Mouse (Mus musculus) neural tube, embryonic 15.5 days (tissue): Measurements from ENCODE around the gene Lrfn1. TPM values are rescaled to one million over a fixed set of nuclear protein-coding genes. Genes with fewer than 3 reads are reported as not detected.
A peak's percentile ranks its signal among the peaks of the same experiment; 100 is the strongest.

ENCODE experiments used
- ATAC-seq: fragments of 200-750 bp; cut with Nextera tagmentation; 2 replicates; pipeline ENCODE4 v1.8.0; 2017; ENCODE audit warnings: mild to moderate bottlenecking, moderate TSS enrichment, moderate library complexity; ENCODE audit not compliant: low FRiP score
- H3K27ac ChIP-seq: fragments of 300-500 bp; sonication (generic); replicated peaks from 2 replicates; pipeline ENCODE4 v1.5.1; 2015; ENCODE audit warnings: mild to moderate bottlenecking, inconsistent platforms
- H3K27me3 ChIP-seq: fragments of 300-500 bp; sonication (generic); replicated peaks from 2 replicates; pipeline ENCODE4 v1.6.1; 2015; ENCODE audit warnings: inconsistent platforms
- H3K36me3 ChIP-seq: fragments of 300-500 bp; sonication (generic); 2 replicates; pipeline ENCODE4 v1.6.1; 2015; ENCODE audit warnings: inconsistent platforms
- H3K4me1 ChIP-seq: fragments of 300-500 bp; sonication (generic); 2 replicates; pipeline ENCODE4 v1.6.1; 2015; ENCODE audit warnings: inconsistent platforms
- H3K4me2 ChIP-seq: fragments of 300-500 bp; sonication (generic); 2 replicates; pipeline ENCODE4 v1.6.1; 2015; ENCODE audit warnings: inconsistent platforms, mild to moderate bottlenecking, moderate library complexity
- H3K4me3 ChIP-seq: fragments of 300-500 bp; sonication (generic); replicated peaks from 2 replicates; pipeline ENCODE4 v1.5.1; 2015; ENCODE audit warnings: mild to moderate bottlenecking, inconsistent platforms
- H3K9ac ChIP-seq: fragments of 300-500 bp; sonication (generic); replicated peaks from 2 replicates; pipeline ENCODE4 v1.6.1; 2015; ENCODE audit warnings: mild to moderate bottlenecking, inconsistent platforms
- H3K9me3 ChIP-seq: fragments of 300-500 bp; sonication (generic); replicated peaks from 2 replicates; pipeline ENCODE4 v1.6.1; 2016; ENCODE audit warnings: inconsistent platforms
- WGBS: fragments of 180-500 bp; shearing (Covaris S2); methylation state at CpG from one replicate; pipeline ENCODE4 v1.1.7; 2015; ENCODE audit warnings: mixed read lengths; 5-methylcytosine and 5-hydroxymethylcytosine counted together
- polyA plus RNA-seq: library from polyadenylated mRNA; unstranded; fragments of >200 nt; fragmentation: Nextera tagmentation; extraction: Ambion mirVana; gene quantifications from 2 replicates; pipeline ENCODE4 v1.2.1, GENCODE M21; 2015

Lrfn1 gene
- polyA plus RNA-seq, 1 experiment from 2014 or later = 18.7 TPM

DNA sequence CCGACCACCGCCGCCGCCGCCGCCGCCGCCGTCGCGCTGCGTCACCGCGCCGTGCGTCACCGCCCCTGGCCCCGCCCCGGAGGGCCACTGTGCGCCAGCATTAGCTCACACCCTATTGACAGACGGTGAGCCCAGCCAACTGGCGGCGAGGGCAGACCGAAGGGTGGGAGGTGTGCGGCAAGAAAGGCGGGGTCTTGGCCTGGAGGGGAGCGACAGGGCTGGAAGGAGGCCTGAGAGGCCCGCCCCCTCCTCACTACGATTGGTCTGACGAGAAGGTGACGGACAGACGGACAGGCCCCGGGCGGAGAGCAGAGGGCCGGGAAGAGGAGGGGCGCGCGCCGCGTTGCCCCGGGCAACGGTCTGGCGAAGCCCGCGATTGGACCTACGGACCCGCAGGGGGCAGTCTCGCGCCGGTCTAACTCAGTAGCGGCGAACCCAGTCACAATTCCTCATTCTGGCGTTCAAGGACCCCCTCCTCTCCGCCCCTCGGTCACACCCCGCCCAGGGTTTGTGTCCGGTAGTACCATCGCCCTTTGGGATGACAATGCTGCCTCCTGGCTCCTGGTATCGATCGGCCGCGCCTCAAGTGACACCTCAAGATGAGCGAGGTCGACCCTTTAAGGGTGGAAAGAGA, 15.4 kb upstream of the Lrfn1 start:
- no peaks in the 10 kb centered on the region for H3K9me3 ChIP-seq
- WGBS = under 1% methylated on average over 55 of the region's 64 CpGs
- peak overlapping the region; percentile 56 for H3K4me3 ChIP-seq
- H3K4me2 ChIP-seq = peak overlapping the region; percentile 84
- H3K27ac ChIP-seq = peak overlapping the region; percentile 87
- H3K9ac ChIP-seq = peak overlapping the region; percentile 71
- ATAC-seq = peak; percentile 98
- H3K36me3 ChIP-seq = peaks cover 7% of the 10 kb centered on the region; the same call in 1 of the 2 replicates
- no peaks in the 10 kb centered on the region for H3K27me3 ChIP-seq
- H3K4me1 ChIP-seq = peaks cover 48% of the 10 kb centered on the region

GRCm38 (mm10) chr7:28436932-28437570, 14.7 kb upstream of the Lrfn1 start, which contains the start of gene Gmfg:
Gene Gmfg (plus strand): TSS chr7:28437447.
- Histone ChIP-seq H3K27me3 (no peaks in the 10 kb centered on the region), H3K4me3 (peak within 1 kb of the TSS; percentile 56), H3K4me1 (peaks cover 42% of the 10 kb centered on the region), H3K36me3 (peaks cover 5% of the 10 kb centered on the region; the same call in 1 of the 2 replicates), H3K9me3 (no peaks in the 10 kb centered on the region), H3K27ac (peak within 1 kb of the TSS; percentile 87), H3K9ac (peak within 1 kb of the TSS; percentile 63), H3K4me2 (peak within 1 kb of the TSS; percentile 69)
- 1% methylated on average over 16 of the region's 16 CpGs for WGBS
- ATAC-seq = peak; percentile 63

DNA sequence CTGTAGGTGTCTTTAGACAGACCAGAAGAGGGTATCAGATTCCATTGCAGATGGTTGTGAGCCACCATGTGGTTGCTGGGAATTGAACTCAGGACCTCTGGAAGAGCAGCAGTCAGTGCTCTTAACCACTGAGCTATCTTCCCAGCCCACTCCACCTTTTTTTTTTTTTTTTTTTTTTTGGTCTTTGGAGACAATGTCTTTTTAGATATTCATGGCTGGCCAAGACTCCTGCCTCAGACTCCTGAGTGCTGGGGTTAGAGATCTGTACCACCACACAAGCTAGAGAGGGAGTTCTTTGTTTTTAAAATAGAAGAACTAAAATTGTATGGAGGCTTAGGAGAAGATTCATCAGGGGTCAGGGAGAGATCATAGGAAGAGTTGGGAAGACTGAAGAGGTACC, 13.8 kb upstream of the Lrfn1 start:
- H3K27me3 ChIP-seq = no peaks in the 10 kb centered on the region

GRCm38 (mm10) chr7:28438771-28439170, 13.0 kb upstream of the Lrfn1 start:
- Histone ChIP-seq H3K27me3 (no peaks in the 10 kb centered on the region), H3K9me3 (no peaks in the 10 kb centered on the region), H3K4me1 (peaks cover 25% of the 10 kb centered on the region), H3K36me3 (no peaks in the 10 kb centered on the region), H3K27ac (no peak overlapping the region), H3K4me3 (no peak overlapping the region), H3K4me2 (no peak overlapping the region), H3K9ac (no peak overlapping the region)
- ATAC-seq = no peak
- WGBS = 98% methylated on average over 2 of the region's 2 CpGs

More for the DNA sequence above, 13.8 kb upstream of the Lrfn1 start:
- Histone ChIP-seq H3K4me3 (no peak overlapping the region), H3K27ac (no peak overlapping the region), H3K4me1 (peaks cover 33% of the 10 kb centered on the region), H3K4me2 (no peak overlapping the region), H3K36me3 (no peaks in the 10 kb centered on the region), H3K9ac (no peak overlapping the region), H3K9me3 (no peaks in the 10 kb centered on the region)
- ATAC-seq = no peak

- Histone ChIP-seq H3K9me3 (no peaks in the 10 kb centered on the region), H3K27me3 (0 out of 2 replicates have a peak, but pooled peaks cover 5% of the 10 kb centered on the region), H3K4me1 (peaks cover 6% of the 10 kb centered on the region), H3K36me3 (no peaks in the 10 kb centered on the region), H3K27ac (no peak overlapping the region), H3K4me3 (no peak overlapping the region), H3K4me2 (no peak overlapping the region), H3K9ac (no peak overlapping the region)
- 54% methylated on average over 2 of the region's 2 CpGs for WGBS
- ATAC-seq = no peak
These were observed 11.0 kb upstream of the Lrfn1 start for GRCm38 (mm10) chr7:28440739-28441138.

- 0 out of 2 replicates have a peak, but pooled peaks cover 7% of the 10 kb centered on the region for H3K27me3 ChIP-seq
- peaks cover 10% of the 10 kb centered on the region for H3K4me1 ChIP-seq
- H3K4me3 ChIP-seq = no peak overlapping the region
- no peaks in the 10 kb centered on the region for H3K36me3 ChIP-seq
- H3K9me3 ChIP-seq = no peaks in the 10 kb centered on the region
- 93% methylated on average over 13 of the region's 14 CpGs for WGBS
- H3K9ac ChIP-seq = no peak overlapping the region
- no peak overlapping the region for H3K4me2 ChIP-seq
- no peak for ATAC-seq
- no peak overlapping the region for H3K27ac ChIP-seq
These were observed 9.8 kb upstream of the Lrfn1 start for GRCm38 (mm10) chr7:28441776-28442485.

GRCm38 (mm10) chr7:28442688-28443087, 9.1 kb upstream of the Lrfn1 start:
- Histone ChIP-seq H3K4me3 (no peak overlapping the region), H3K9me3 (no peaks in the 10 kb centered on the region), H3K9ac (no peak overlapping the region), H3K27me3 (0 out of 2 replicates have a peak, but pooled peaks cover 7% of the 10 kb centered on the region), H3K4me1 (peaks cover 8% of the 10 kb centered on the region), H3K36me3 (no peaks in the 10 kb centered on the region), H3K4me2 (no peak overlapping the region), H3K27ac (no peak overlapping the region)
- no peak for ATAC-seq
- 45% methylated on average over 4 of the region's 4 CpGs for WGBS

DNA sequence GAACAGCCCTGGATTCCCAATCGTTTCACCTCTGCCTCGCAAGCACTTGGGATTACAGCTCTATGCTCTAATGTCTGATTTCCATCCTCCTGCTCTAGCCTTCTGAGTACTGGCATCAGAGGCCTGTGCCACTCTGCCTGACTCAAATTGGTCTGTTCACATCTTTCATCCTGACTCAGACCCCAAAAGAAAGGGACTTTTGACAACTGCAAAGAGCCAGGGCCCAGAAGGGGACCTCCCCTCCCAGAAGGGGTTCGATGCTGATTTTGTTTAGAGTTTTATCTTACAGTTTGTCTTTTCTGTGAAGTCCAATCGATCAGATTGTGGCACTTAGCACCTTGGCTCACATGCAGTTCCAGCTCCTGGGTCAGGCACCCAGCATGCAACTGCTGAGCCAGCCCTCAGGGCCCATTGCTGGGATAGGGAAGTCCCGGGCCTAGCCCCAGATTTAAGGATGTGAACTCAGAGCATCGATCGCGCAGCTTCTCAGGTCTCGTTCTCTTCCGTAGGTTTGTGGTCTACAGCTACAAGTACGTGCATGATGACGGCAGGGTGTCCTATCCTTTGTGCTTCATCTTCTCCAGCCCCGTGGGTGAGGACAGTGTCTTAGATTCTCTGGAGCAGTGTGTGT, 7.3 kb upstream of the Lrfn1 start:
- no peaks in the 10 kb centered on the region for H3K9me3 ChIP-seq
- no peak overlapping the region for H3K4me2 ChIP-seq
- H3K27me3 ChIP-seq = 0 out of 2 replicates have a peak, but pooled peaks cover 7% of the 10 kb centered on the region
- no peak overlapping the region for H3K4me3 ChIP-seq
- 85% methylated on average over 13 of the region's 13 CpGs for WGBS
- no peaks in the 10 kb centered on the region for H3K36me3 ChIP-seq
- H3K4me1 ChIP-seq = peaks cover 8% of the 10 kb centered on the region
- no peak overlapping the region for H3K9ac ChIP-seq
- H3K27ac ChIP-seq = no peak overlapping the region
- ATAC-seq = no peak

DNA sequence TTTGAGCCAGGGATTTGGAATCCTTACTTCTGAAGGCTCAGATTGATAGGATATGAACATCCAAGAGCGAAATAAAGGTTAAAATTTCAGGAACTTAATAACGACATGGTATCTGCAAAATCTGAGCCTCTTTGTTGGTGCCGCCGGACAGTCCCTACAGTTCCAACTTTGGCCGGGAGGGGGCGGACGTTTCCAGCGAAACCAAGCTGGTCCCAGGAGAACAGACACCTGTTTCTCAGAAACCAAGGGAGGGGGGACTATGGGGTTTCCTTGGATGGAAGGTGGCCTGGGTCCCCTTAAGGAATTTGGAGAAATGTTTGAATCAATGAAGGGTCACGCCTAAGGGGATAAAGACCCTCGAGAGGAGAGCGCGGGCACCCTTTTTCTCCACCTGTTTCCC, 5.3 kb upstream of the Lrfn1 start:
- Histone ChIP-seq H3K4me3 (no peak overlapping the region), H3K4me2 (no peak overlapping the region; the same call in 1 of the 2 replicates), H3K9me3 (no peaks in the 10 kb centered on the region), H3K27me3 (0 out of 2 replicates have a peak, but pooled peaks cover 7% of the 10 kb centered on the region), H3K4me1 (peaks cover 8% of the 10 kb centered on the region), H3K36me3 (no peaks in the 10 kb centered on the region), H3K27ac (no peak overlapping the region), H3K9ac (no peak overlapping the region)
- no peak for ATAC-seq
- 8% methylated on average over 12 of the region's 12 CpGs for WGBS

GRCm38 (mm10) chr7:28447101-28447830, 4.5 kb upstream of the Lrfn1 start:
- no peak overlapping the region for H3K27ac ChIP-seq
- peaks cover 8% of the 10 kb centered on the region for H3K4me1 ChIP-seq
- 22% methylated on average over 12 of the region's 12 CpGs for WGBS
- 0 out of 2 replicates have a peak, but pooled peaks cover 7% of the 10 kb centered on the region for H3K27me3 ChIP-seq
- H3K36me3 ChIP-seq = no peaks in the 10 kb centered on the region
- H3K4me2 ChIP-seq = no peak overlapping the region
- no peak overlapping the region for H3K4me3 ChIP-seq
- H3K9ac ChIP-seq = no peak overlapping the region
- no peaks in the 10 kb centered on the region for H3K9me3 ChIP-seq
- no peak for ATAC-seq
